Mouse (Mus musculus) mouse embryonic stem cell (cell line): ENCODE measurements around the gene 4931414P19Rik.
"Not testable (repeated sequence)": the region's sequence is repeated elsewhere in the genome, so short reads cannot be mapped to it uniquely, and the experiment has no call there.

Experiments
- in situ Hi-C, 2 experiments: fragments of 300-500 bp; cut with MboI; formaldehyde crosslinking; loops; 1 replicate in 1 of 2; 3 replicates in 1 of 2; pipeline ENCODE4 v1.14.3; 2019 to 2020; ENCODE audit warnings: low sequenced_read_pairs in 2 of 2, low pct_unique_long_range_greater_than_20kb in 1 of 2, mixed read lengths in 1 of 2; ENCODE audit not compliant: unreplicated experiment in 1 of 2

Gene 4931414P19Rik

DNA sequence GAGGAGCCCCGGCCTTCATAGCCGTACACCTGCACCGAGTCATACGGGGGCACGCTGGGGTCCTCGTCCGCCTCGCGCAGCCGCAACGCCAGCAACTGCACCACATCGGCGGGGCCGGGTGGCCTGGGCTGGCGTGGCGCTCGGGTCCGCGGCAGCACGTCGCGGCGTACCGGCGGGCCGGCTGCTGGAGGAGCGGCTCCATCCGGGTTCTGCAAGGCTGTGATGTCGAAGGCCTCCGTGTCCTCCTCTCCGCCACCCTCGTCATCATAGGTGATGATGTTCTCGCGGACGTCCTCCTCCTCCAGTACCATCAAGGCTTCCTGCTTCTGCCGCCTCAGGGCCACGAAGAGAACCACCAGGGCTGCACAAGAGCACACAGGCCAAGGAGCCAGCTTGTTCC is 26.5 kb upstream of the 4931414P19Rik start:
- in situ Hi-C loops, result loop anchor here in 1 of 2 experiments (25.0 kb wide), 1 partner anchor 395 kb away; no protein-coding TSS in a partner anchor

GRCm38 (mm10) chr14:54631240-54631599 is 25.4 kb upstream of the 4931414P19Rik start:
- in situ Hi-C loops, result loop anchor here in 1 of 2 experiments (25.0 kb wide), 1 partner anchor 394 kb away; no protein-coding TSS in a partner anchor

DNA sequence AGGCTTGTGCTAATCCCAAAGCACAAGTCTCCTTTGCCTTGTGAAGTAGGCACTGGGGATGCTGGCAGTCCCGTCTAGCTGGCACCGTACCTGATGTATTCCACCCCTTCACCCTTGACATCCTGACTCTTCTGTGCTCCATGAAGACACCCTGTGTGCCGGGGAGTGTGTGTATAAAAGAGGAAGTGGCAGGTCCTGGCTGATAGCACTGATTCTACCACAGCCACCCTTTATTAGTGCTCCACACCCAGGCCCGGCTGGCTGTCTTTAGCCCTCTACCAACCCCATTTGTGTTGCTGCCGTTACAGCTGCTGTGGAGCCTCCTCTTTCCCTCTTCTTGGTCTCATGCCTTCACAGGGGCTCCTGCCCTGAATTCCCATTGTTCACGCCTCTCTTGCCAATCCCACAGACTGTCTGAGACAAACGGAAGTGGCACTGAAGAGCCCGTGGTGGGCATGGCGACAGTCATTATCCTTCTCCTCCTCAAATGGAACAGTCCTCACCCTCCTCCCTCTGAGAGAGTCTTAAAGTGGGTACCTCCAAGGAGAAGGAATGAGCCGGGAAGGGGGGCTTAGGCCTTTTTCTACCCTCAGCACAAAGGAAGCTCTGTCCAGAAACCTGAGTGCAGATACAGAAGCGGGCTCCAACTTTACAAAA is 24.9 kb upstream of the 4931414P19Rik start:
- in situ Hi-C loops, result loop anchor here in 1 of 2 experiments (25.0 kb wide), 1 partner anchor 393 kb away; no protein-coding TSS in a partner anchor

DNA sequence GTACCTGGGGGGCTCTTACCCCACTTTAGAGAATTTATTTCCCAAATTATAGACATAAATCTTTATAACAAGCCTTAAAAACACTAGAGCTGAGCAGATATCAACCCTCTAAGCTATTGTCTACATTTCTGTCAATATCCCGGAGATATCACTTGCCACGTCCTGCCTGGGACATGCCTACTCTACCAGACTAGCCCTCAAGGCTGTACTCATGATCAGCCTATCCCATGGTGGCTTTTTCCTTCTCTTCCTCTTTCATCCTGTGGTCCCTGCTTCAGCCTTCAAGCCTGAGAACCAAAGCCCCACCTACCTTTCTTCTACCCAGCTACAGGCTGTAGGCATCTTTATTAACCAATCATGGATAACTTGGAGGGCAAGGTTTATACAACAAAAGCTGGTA is 24.0 kb upstream of the 4931414P19Rik start:
- in situ Hi-C loops, result loop anchor here in 1 of 2 experiments (25.0 kb wide), 1 partner anchor 392 kb away; no protein-coding TSS in a partner anchor

GRCm38 (mm10) chr14:54628103-54628502 is 22.3 kb upstream of the 4931414P19Rik start:
- in situ Hi-C loops, result loop anchor here in 1 of 2 experiments (25.0 kb wide), 1 partner anchor 391 kb away; no protein-coding TSS in a partner anchor

GRCm38 (mm10) chr14:54624976-54625375 is 19.2 kb upstream of the 4931414P19Rik start:
- in situ Hi-C loops, result loop anchor here in 1 of 2 experiments (25.0 kb wide), 1 partner anchor 388 kb away; no protein-coding TSS in a partner anchor

GRCm38 (mm10) chr14:54623334-54623733 is 17.5 kb upstream of the 4931414P19Rik start:
- in situ Hi-C loops, result no loop called here

GRCm38 (mm10) chr14:54621133-54621532 is 15.3 kb upstream of the 4931414P19Rik start, which contains the start of gene Psmb11:
Gene Psmb11 (plus strand): TSS chr14:54621433.
- in situ Hi-C loops, result no loop called here

DNA sequence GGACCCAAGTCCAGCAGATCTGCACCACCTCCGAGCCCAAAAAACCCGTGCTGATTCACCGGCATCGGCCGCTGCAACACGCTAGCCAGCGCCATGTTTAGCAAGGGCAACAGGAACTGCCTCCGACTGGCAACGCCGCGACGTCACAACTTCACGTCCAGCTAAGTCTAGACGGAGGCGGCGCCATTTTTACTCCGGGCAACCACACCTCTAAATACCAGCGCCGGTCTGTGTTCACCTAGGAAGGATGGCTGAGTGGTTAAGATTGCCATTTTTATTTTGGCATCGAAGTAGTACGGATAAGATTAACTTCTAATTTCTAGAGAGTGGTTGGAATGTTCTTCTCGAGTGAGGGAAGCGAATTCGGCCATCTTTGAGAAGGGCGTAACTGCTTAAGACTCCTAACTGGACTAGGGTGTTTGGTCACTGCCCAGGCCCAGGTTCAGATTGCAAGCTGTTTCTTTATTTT is 12.1 kb upstream of the 4931414P19Rik start, which contains the start of gene Psmb5:
Psmb5 (minus strand) TSS at position 126 of the 469 bp plus-strand sequence.
- in situ Hi-C loops, result no loop called here

GRCm38 (mm10) chr14:54617152-54617896 is 11.5 kb upstream of the 4931414P19Rik start:
- in situ Hi-C loops, result no loop called here

GRCm38 (mm10) chr14:54616226-54616825 is 10.5 kb upstream of the 4931414P19Rik start:
- in situ Hi-C loops, result no loop called here

DNA sequence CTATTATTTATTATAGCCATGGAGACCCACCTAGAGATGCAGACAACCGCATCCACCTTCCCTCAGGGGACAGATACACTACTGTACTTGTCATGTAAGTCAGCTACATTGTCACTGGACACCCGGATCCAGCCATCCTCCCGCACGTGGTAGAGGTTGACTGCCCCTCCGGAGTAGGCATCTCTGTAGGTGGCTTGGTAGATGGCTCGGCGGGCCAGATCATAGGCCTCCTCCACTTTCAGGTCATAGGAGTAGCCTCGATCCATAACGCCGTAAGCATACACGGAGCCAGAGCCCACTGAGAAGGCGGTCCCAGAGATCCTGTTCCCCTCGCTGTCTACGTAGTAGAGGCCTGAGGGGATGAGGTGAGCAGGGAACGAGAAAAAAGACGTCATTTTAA is 8.3 kb upstream of the 4931414P19Rik start:
- in situ Hi-C loops, result not testable (repeated sequence)

DNA sequence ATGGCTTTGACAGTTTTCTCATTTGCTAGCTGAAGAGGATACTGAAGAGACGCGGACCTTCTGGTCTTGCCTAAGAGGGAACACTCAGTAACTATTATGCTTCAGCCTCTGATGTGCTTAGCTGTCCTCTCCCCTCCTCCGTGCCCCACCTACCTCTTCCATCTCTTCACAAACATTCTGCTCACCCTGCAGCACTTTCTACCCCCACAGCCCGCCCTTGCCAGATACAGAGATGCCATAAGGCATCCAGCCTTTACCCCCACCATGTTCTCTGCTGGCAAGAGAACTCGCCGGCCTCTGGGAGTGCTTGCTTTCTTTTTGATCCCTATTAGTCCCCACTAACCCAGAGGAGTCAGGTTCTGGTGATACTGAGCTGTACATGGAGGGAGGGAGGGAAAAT is 4.9 kb upstream of the 4931414P19Rik start:
- in situ Hi-C loops, result no loop called here

DNA sequence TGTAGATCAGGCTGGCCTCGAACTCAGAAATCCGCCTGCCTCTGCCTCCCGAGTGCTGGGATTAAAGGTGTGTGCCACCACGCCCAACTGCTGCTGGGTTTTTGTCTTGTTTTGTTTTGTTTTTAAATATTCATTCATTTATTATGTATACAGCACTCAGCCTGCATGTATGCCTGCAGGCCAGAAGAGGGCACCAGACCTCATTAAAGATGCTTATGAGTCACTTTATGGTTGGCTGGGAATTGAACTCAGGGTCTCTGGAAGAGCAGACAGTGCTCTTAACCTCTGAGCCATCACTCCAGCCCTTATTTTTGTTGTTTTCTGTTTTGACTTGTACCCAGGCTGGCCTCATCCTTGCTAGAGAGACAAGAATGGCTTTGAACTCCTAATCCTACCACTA is 4.2 kb upstream of the 4931414P19Rik start:
- in situ Hi-C loops, result no loop called here

GRCm38 (mm10) chr14:54609245-54609644 is 3.5 kb upstream of the 4931414P19Rik start:
- in situ Hi-C loops, result no loop called here

GRCm38 (mm10) chr14:54607226-54607625 is 1.4 kb upstream of the 4931414P19Rik start:
- in situ Hi-C loops, result no loop called here

- in situ Hi-C loops, result no loop called here
Observed at GRCm38 (mm10) chr14:54603686-54604085, 2.1 kb downstream of the 4931414P19Rik start.

- in situ Hi-C loops, result no loop called here
Observed at GRCm38 (mm10) chr14:54603038-54603654, 2.6 kb downstream of the 4931414P19Rik start.
